Mouse (Mus musculus) liver, adult 2 months (tissue): ENCODE measurements around the gene Sh3bgrl2.

ENCODE experiments used
- CTCF ChIP-seq: fragments of 200-500 bp; IDR thresholded peaks from 2 replicates; pipeline ENCODE4 v1.5.1; 2011; ENCODE audit warnings: low read depth, low read length, control low read depth
- POLR2A ChIP-seq: fragments of 200-500 bp; IDR thresholded peaks from 2 replicates; pipeline ENCODE4 v1.6.1; 2011; ENCODE audit warnings: low read length, control low read depth; ENCODE audit not compliant: insufficient read depth; ENCODE audit errors: extremely low read depth

GRCm38 (mm10) chr9:83663981-83664897 lies 116.1 kb downstream of the Sh3bgrl2 start:
- TF ChIP-seq CTCF (no peak), POLR2A (no peak)
